Mouse (Mus musculus) adrenal gland, postnatal 25 days (tissue): ENCODE data around the gene Eln. TPM values are rescaled to one million over a fixed set of nuclear protein-coding genes. Genes with fewer than 3 reads are reported as not detected.

ENCODE experiments used
- DNase-seq: peaks from one replicate; pipeline ENCODE4 v3.0.0; 2021; ENCODE audit warnings: mixed read lengths
- total RNA-seq: library from RNA; stranded (reverse); gene quantifications from 2 replicates; pipeline ENCODE4 v1.2.3, GENCODE M21; 2021

Eln gene
- total RNA-seq, 1 experiment from 2014 or later = 26.9 TPM

GRCm38 (mm10) chr5:134743991-134744390 lies 3.1 kb downstream of the Eln start:
- DNase-seq = no peak

- no peak for DNase-seq
These were observed 4.8 kb downstream of the Eln start for GRCm38 (mm10) chr5:134742221-134742795.

- no peak for DNase-seq
These were observed 6.4 kb downstream of the Eln start for GRCm38 (mm10) chr5:134740501-134741341.

- no peak for DNase-seq
These were observed 7.2 kb downstream of the Eln start for GRCm38 (mm10) chr5:134739951-134740350.

GRCm38 (mm10) chr5:134734920-134735319 lies 12.2 kb downstream of the Eln start:
- no peak for DNase-seq

- no peak for DNase-seq
These were observed 13.1 kb downstream of the Eln start for GRCm38 (mm10) chr5:134734072-134734471.

GRCm38 (mm10) chr5:134733241-134733640 lies 13.9 kb downstream of the Eln start:
- DNase-seq = no peak

- DNase-seq = no peak
These were observed 18.0 kb downstream of the Eln start for GRCm38 (mm10) chr5:134729124-134729523.

- DNase-seq = no peak
These were observed 18.6 kb downstream of the Eln start for GRCm38 (mm10) chr5:134728535-134728934.

- DNase-seq = no peak
These were observed 20.0 kb downstream of the Eln start for GRCm38 (mm10) chr5:134727001-134727639.

GRCm38 (mm10) chr5:134725299-134725698 lies 21.8 kb downstream of the Eln start:
- no peak for DNase-seq

GRCm38 (mm10) chr5:134720058-134720457 lies 27.1 kb downstream of the Eln start:
- no peak for DNase-seq

- DNase-seq = no peak
These were observed 36.0 kb downstream of the Eln start for GRCm38 (mm10) chr5:134711076-134711475.

- DNase-seq = no peak
These were observed 37.8 kb downstream of the Eln start for GRCm38 (mm10) chr5:134709275-134709674.

GRCm38 (mm10) chr5:134704157-134704556 lies 43.0 kb downstream of the Eln start:
- peak; percentile 74 for DNase-seq

- DNase-seq = no peak
These were observed 51.6 kb downstream of the Eln start for GRCm38 (mm10) chr5:134695539-134695938.

- no peak for DNase-seq
These were observed 52.0 kb downstream of the Eln start for GRCm38 (mm10) chr5:134695082-134695481.

- DNase-seq = no peak
These were observed 54.4 kb downstream of the Eln start for GRCm38 (mm10) chr5:134692704-134693103.

- peak; percentile 98 for DNase-seq
These were observed 58.3 kb downstream of the Eln start for GRCm38 (mm10) chr5:134688718-134689284.

GRCm38 (mm10) chr5:134688086-134688717 lies 58.9 kb downstream of the Eln start, which contains the start of gene Limk1:
Limk1 (minus strand) TSS chr5:134688598.
- no peak for DNase-seq

- DNase-seq = no peak
These were observed 59.9 kb downstream of the Eln start for GRCm38 (mm10) chr5:134687187-134687586.

- DNase-seq = no peak
These were observed 60.6 kb downstream of the Eln start for GRCm38 (mm10) chr5:134686541-134686940.
